Mouse (Mus musculus) small intestine, adult 2 months (tissue): ENCODE data around the gene Postn. TPM values are rescaled to one million over a fixed set of nuclear protein-coding genes. Genes with fewer than 3 reads are reported as not detected.

ENCODE experiments used
- H3K27ac ChIP-seq: fragments of 200-500 bp; 2 replicates; pipeline ENCODE4 v1.5.1; 2012; ENCODE audit warnings: low read depth, low read length, control low read depth, inconsistent platforms; ENCODE audit not compliant: insufficient read depth
- H3K27me3 ChIP-seq: fragments of 200-500 bp; 2 replicates; pipeline ENCODE4 v1.6.1; 2012; ENCODE audit warnings: mild to moderate bottlenecking, moderate library complexity, low read length, inconsistent platforms; ENCODE audit not compliant: control insufficient read depth, insufficient read depth
- H3K36me3 ChIP-seq: fragments of 200-500 bp; 2 replicates; pipeline ENCODE4 v1.6.1; 2012; ENCODE audit warnings: mild to moderate bottlenecking, low read length, control low read depth, inconsistent platforms; ENCODE audit not compliant: control insufficient read depth, insufficient read depth
- H3K4me1 ChIP-seq: fragments of 200-500 bp; 2 replicates; pipeline ENCODE4 v1.6.1; 2012; ENCODE audit warnings: low read length, inconsistent platforms, mixed read lengths; ENCODE audit not compliant: control insufficient read depth, insufficient read depth, insufficient read length
- H3K4me3 ChIP-seq: fragments of 200-500 bp; 2 replicates; pipeline ENCODE4 v1.5.1; 2012; ENCODE audit warnings: low read depth, mild to moderate bottlenecking, control low read depth, inconsistent platforms, low read length, moderate library complexity
- CTCF ChIP-seq: fragments of 200-500 bp; IDR thresholded peaks from 2 replicates; pipeline ENCODE4 v1.5.1; 2012; ENCODE audit warnings: low read depth, mild to moderate bottlenecking, control low read depth, inconsistent platforms, low read length, moderate library complexity, mixed read lengths; ENCODE audit not compliant: insufficient replicate concordance, insufficient read length; ENCODE audit errors: extremely low read depth
- POLR2A ChIP-seq: fragments of 200-500 bp; IDR thresholded peaks from 2 replicates; pipeline ENCODE4 v1.6.1; 2012; ENCODE audit warnings: low read depth, mild to moderate bottlenecking, control low read depth, inconsistent platforms, low read length, moderate library complexity
- WGBS: fragments of 180-500 bp; shearing (Covaris S2); methylation state at CpG from one replicate; pipeline ENCODE4 v1.1.7; 2018; 5-methylcytosine and 5-hydroxymethylcytosine counted together
- polyA plus RNA-seq: library from polyadenylated mRNA; depleted of rRNA; stranded (reverse); fragments of >200 nt; gene quantifications from 2 replicates; pipeline ENCODE4 v1.2.3, GENCODE M21; 2012

Postn gene
- polyA plus RNA-seq, 1 experiment = 3.0 TPM

GRCm38 (mm10) chr3:54372625-54373024 lies 11.7 kb downstream of the Postn start:
- WGBS = 61% methylated on average over 6 of the region's 6 CpGs
- H3K27me3 ChIP-seq = no peaks in the 10 kb centered on the region
- H3K36me3 ChIP-seq = no peaks in the 10 kb centered on the region
- H3K4me1 ChIP-seq = no peaks in the 10 kb centered on the region
- TF ChIP-seq POLR2A = no peak
- no peak for TF ChIP-seq CTCF
- H3K27ac ChIP-seq = no peak overlapping the region
- no peak overlapping the region for H3K4me3 ChIP-seq

GRCm38 (mm10) chr3:54376014-54376413 lies 15.1 kb downstream of the Postn start:
- 90% methylated on average over 6 of the region's 6 CpGs for WGBS
- Histone ChIP-seq H3K4me1 (no peaks in the 10 kb centered on the region), H3K27ac (no peak overlapping the region), H3K36me3 (no peaks in the 10 kb centered on the region), H3K4me3 (no peak overlapping the region), H3K27me3 (no peaks in the 10 kb centered on the region)
- TF ChIP-seq POLR2A (no peak), CTCF (no peak)

- WGBS = 35% methylated on average over 2 of the region's 2 CpGs
These were observed 16.7 kb downstream of the Postn start for GRCm38 (mm10) chr3:54377647-54378046.

GRCm38 (mm10) chr3:54378135-54378534 lies 17.2 kb downstream of the Postn start:
- TF ChIP-seq POLR2A (no peak), CTCF (no peak)
- no peaks in the 10 kb centered on the region for H3K4me1 ChIP-seq

More at GRCm38 (mm10) chr3:54377647-54378046, 16.7 kb downstream of the Postn start:
- H3K27ac ChIP-seq = no peak overlapping the region
- H3K4me3 ChIP-seq = no peak overlapping the region
- no peaks in the 10 kb centered on the region for H3K36me3 ChIP-seq
- H3K4me1 ChIP-seq = no peaks in the 10 kb centered on the region
- TF ChIP-seq CTCF (no peak), POLR2A (no peak)
- no peaks in the 10 kb centered on the region for H3K27me3 ChIP-seq

GRCm38 (mm10) chr3:54379981-54380380 lies 19.1 kb downstream of the Postn start:
- Histone ChIP-seq H3K27ac (no peak overlapping the region), H3K36me3 (no peaks in the 10 kb centered on the region), H3K27me3 (no peaks in the 10 kb centered on the region), H3K4me3 (no peak overlapping the region), H3K4me1 (no peaks in the 10 kb centered on the region)
- WGBS = 73% methylated on average over 4 of the region's 4 CpGs
- TF ChIP-seq CTCF = no peak
- TF ChIP-seq POLR2A = no peak

More at GRCm38 (mm10) chr3:54378135-54378534, 17.2 kb downstream of the Postn start:
- no peaks in the 10 kb centered on the region for H3K27me3 ChIP-seq
- H3K36me3 ChIP-seq = no peaks in the 10 kb centered on the region
- H3K4me3 ChIP-seq = no peak overlapping the region
- 13% methylated on average over 1 of the region's 1 CpGs for WGBS
- no peak overlapping the region for H3K27ac ChIP-seq

GRCm38 (mm10) chr3:54399321-54399720 lies 38.4 kb downstream of the Postn start:
- Histone ChIP-seq H3K4me1 (no peaks in the 10 kb centered on the region), H3K27me3 (no peaks in the 10 kb centered on the region), H3K36me3 (no peaks in the 10 kb centered on the region), H3K27ac (no peak overlapping the region), H3K4me3 (no peak overlapping the region)
- 25% methylated on average over 2 of the region's 2 CpGs for WGBS
- TF ChIP-seq CTCF (no peak), POLR2A (no peak)

- no peak overlapping the region for H3K27ac ChIP-seq
- no peak for TF ChIP-seq CTCF
- no peaks in the 10 kb centered on the region for H3K27me3 ChIP-seq
- no peaks in the 10 kb centered on the region for H3K36me3 ChIP-seq
- H3K4me1 ChIP-seq = no peaks in the 10 kb centered on the region
- WGBS = 62% methylated on average over 2 of the region's 2 CpGs
- no peak overlapping the region for H3K4me3 ChIP-seq
These were observed 39.0 kb downstream of the Postn start for GRCm38 (mm10) chr3:54399911-54400310.

- Histone ChIP-seq H3K4me3 (no peak overlapping the region), H3K4me1 (no peaks in the 10 kb centered on the region), H3K27me3 (no peaks in the 10 kb centered on the region), H3K36me3 (no peaks in the 10 kb centered on the region), H3K27ac (no peak overlapping the region)
- 64% methylated on average over 1 of the region's 1 CpGs for WGBS
- no peak for TF ChIP-seq POLR2A
- TF ChIP-seq CTCF = no peak
These were observed 39.7 kb downstream of the Postn start for GRCm38 (mm10) chr3:54400617-54401016.
